Mouse (Mus musculus) testis, adult 2 months (tissue): Measurements from ENCODE around the gene Fbrs. TPM values are rescaled to one million over a fixed set of nuclear protein-coding genes. Genes with fewer than 3 reads are reported as not detected.

Source experiments
- H3K27ac ChIP-seq: fragments of 200-500 bp; 2 replicates; pipeline ENCODE4 v1.5.1; 2012; ENCODE audit warnings: low read depth, low read length; ENCODE audit not compliant: control insufficient read depth, insufficient read depth
- H3K27me3 ChIP-seq: fragments of 200-500 bp; 2 replicates; pipeline ENCODE4 v1.6.1; 2012; ENCODE audit warnings: mild to moderate bottlenecking, low read length, moderate library complexity; ENCODE audit not compliant: control insufficient read depth, insufficient read depth
- H3K36me3 ChIP-seq: fragments of 200-500 bp; 2 replicates; pipeline ENCODE4 v1.6.1; 2012; ENCODE audit warnings: mild to moderate bottlenecking, low read length; ENCODE audit not compliant: control insufficient read depth, insufficient read depth
- H3K4me1 ChIP-seq: fragments of 200-500 bp; 2 replicates; pipeline ENCODE4 v1.6.1; 2012; ENCODE audit warnings: low read length; ENCODE audit not compliant: control insufficient read depth, insufficient read depth
- H3K4me3 ChIP-seq: fragments of 200-500 bp; 2 replicates; pipeline ENCODE4 v1.5.1; 2012; ENCODE audit warnings: low read depth, mild to moderate bottlenecking, low read length, moderate library complexity, mixed read lengths; ENCODE audit not compliant: control insufficient read depth
- CTCF ChIP-seq: fragments of 200-500 bp; IDR thresholded peaks from 2 replicates; pipeline ENCODE4 v1.5.1; 2012; ENCODE audit warnings: low read depth, mild to moderate bottlenecking, inconsistent platforms, low read length, moderate library complexity; ENCODE audit not compliant: control insufficient read depth, insufficient read depth, insufficient replicate concordance
- POLR2A ChIP-seq: fragments of 200-500 bp; IDR thresholded peaks from 2 replicates; pipeline ENCODE4 v1.6.1; 2012; ENCODE audit warnings: low read depth, mild to moderate bottlenecking, inconsistent platforms, low read length, moderate library complexity; ENCODE audit not compliant: control insufficient read depth
- polyA plus RNA-seq: library from polyadenylated mRNA; depleted of rRNA; stranded (reverse); fragments of >200 nt; gene quantifications from 2 replicates; pipeline ENCODE4 v1.2.3, GENCODE M21; 2012

Gene Fbrs
- polyA plus RNA-seq, 1 experiment = 44.8 TPM

GRCm38 (mm10) chr7:127470743-127471645, 8.0 kb upstream of the Fbrs start:
- TF ChIP-seq CTCF = no peak
- TF ChIP-seq POLR2A = peak; percentile 38; the same call in 1 of the 2 replicates
- H3K27ac ChIP-seq = peak overlapping the region; percentile 98
- H3K27me3 ChIP-seq = no peaks in the 10 kb centered on the region
- peak overlapping the region; percentile 97 for H3K4me3 ChIP-seq
- no peaks in the 10 kb centered on the region; the same call in 1 of the 2 replicates for H3K36me3 ChIP-seq
- H3K4me1 ChIP-seq = peaks cover 4% of the 10 kb centered on the region

GRCm38 (mm10) chr7:127471646-127472010, 7.4 kb upstream of the Fbrs start:
- Histone ChIP-seq H3K4me3 (peak overlapping the region; percentile 97), H3K36me3 (peaks cover 3% of the 10 kb centered on the region), H3K27me3 (no peaks in the 10 kb centered on the region), H3K27ac (peak overlapping the region; percentile 98), H3K4me1 (peaks cover 6% of the 10 kb centered on the region)
- TF ChIP-seq POLR2A (no peak), CTCF (no peak)

- H3K27me3 ChIP-seq = no peaks in the 10 kb centered on the region
- peak overlapping the region; percentile 97 for H3K4me3 ChIP-seq
- peaks cover 6% of the 10 kb centered on the region for H3K4me1 ChIP-seq
- peak overlapping the region; percentile 98 for H3K27ac ChIP-seq
- TF ChIP-seq CTCF (no peak), POLR2A (no peak)
- peaks cover 3% of the 10 kb centered on the region for H3K36me3 ChIP-seq
Observed at GRCm38 (mm10) chr7:127472060-127472459, 6.9 kb upstream of the Fbrs start.

- Histone ChIP-seq H3K4me3 (peak overlapping the region; percentile 62), H3K27me3 (no peaks in the 10 kb centered on the region), H3K4me1 (peaks cover 6% of the 10 kb centered on the region), H3K27ac (no peak overlapping the region; the same call in 1 of the 2 replicates), H3K36me3 (peaks cover 3% of the 10 kb centered on the region)
- no peak; the same call in 1 of the 2 replicates for TF ChIP-seq POLR2A
- TF ChIP-seq CTCF = no peak
Observed at GRCm38 (mm10) chr7:127473705-127474104, 5.3 kb upstream of the Fbrs start.

GRCm38 (mm10) chr7:127474378-127475070, 4.5 kb upstream of the Fbrs start:
- Histone ChIP-seq H3K27ac (peak overlapping the region; percentile 45; the same call in 1 of the 2 replicates), H3K4me3 (peak overlapping the region; percentile 69), H3K27me3 (no peaks in the 10 kb centered on the region), H3K36me3 (peaks cover 3% of the 10 kb centered on the region), H3K4me1 (peaks cover 6% of the 10 kb centered on the region)
- TF ChIP-seq POLR2A = no peak
- no peak for TF ChIP-seq CTCF

- Histone ChIP-seq H3K27ac (no peak overlapping the region), H3K36me3 (peaks cover 3% of the 10 kb centered on the region), H3K4me1 (peaks cover 9% of the 10 kb centered on the region), H3K4me3 (peak overlapping the region; percentile 69), H3K27me3 (no peaks in the 10 kb centered on the region)
- TF ChIP-seq CTCF (no peak), POLR2A (0 out of 2 replicates have a peak, but pooled peaks have one; percentile 29)
Observed at GRCm38 (mm10) chr7:127475186-127475740, 3.7 kb upstream of the Fbrs start.

- Histone ChIP-seq H3K27ac (peak overlapping the region; percentile 54), H3K4me1 (peaks cover 9% of the 10 kb centered on the region), H3K4me3 (peak overlapping the region; percentile 69), H3K36me3 (peaks cover 3% of the 10 kb centered on the region), H3K27me3 (no peaks in the 10 kb centered on the region)
- TF ChIP-seq POLR2A (no peak), CTCF (no peak)
Observed at GRCm38 (mm10) chr7:127476336-127476735, 2.7 kb upstream of the Fbrs start.
